Mouse (Mus musculus) forebrain, postnatal 0 days (tissue): ENCODE results near the gene Ppm1a. TPM values are rescaled to one million over a fixed set of nuclear protein-coding genes. Genes with fewer than 3 reads are reported as not detected.

Experiments used
- ATAC-seq: fragments of 200-750 bp; cut with Nextera tagmentation; 2 replicates; pipeline ENCODE4 v1.8.0; 2017; ENCODE audit warnings: mild to moderate bottlenecking, moderate library complexity
- DNase-seq: peaks from one replicate; pipeline ENCODE4 v3.0.0-alpha.2; 2015
- H3K27ac ChIP-seq: fragments of 300-500 bp; sonication (generic); 2 replicates; pipeline ENCODE4 v1.5.1; 2014; ENCODE audit warnings: low read depth, mild to moderate bottlenecking, antibody characterized with exemption, low read length, moderate library complexity, mixed read lengths
- H3K27me3 ChIP-seq: fragments of 300-500 bp; sonication (generic); 2 replicates; pipeline ENCODE4 v1.6.1; 2014; ENCODE audit warnings: mild to moderate bottlenecking, low read length, mixed read lengths; ENCODE audit not compliant: insufficient read depth
- H3K36me3 ChIP-seq: fragments of 300-500 bp; sonication (generic); 2 replicates; pipeline ENCODE4 v1.6.1; 2014; ENCODE audit warnings: mild to moderate bottlenecking, moderate library complexity; ENCODE audit not compliant: insufficient read depth
- H3K4me1 ChIP-seq: fragments of 300-500 bp; sonication (generic); 2 replicates; pipeline ENCODE4 v1.6.1; 2014; ENCODE audit warnings: antibody characterized with exemption; ENCODE audit not compliant: insufficient read depth
- H3K4me2 ChIP-seq: fragments of 300-500 bp; sonication (generic); 2 replicates; pipeline ENCODE4 v1.6.1; 2014; ENCODE audit warnings: low read depth, mild to moderate bottlenecking, moderate library complexity
- H3K4me3 ChIP-seq: fragments of 300-500 bp; sonication (generic); 2 replicates; pipeline ENCODE4 v1.5.1; 2014; ENCODE audit warnings: low read depth, low read length, mixed read lengths
- H3K9ac ChIP-seq: fragments of 300-500 bp; sonication (generic); 2 replicates; pipeline ENCODE4 v1.6.1; 2014; ENCODE audit warnings: mild to moderate bottlenecking
- H3K9me3 ChIP-seq: fragments of 300-500 bp; sonication (generic); 2 replicates; pipeline ENCODE4 v1.6.1; 2016; ENCODE audit warnings: low read length
- CTCF ChIP-seq: sonication (generic); IDR thresholded peaks from 2 replicates; pipeline ENCODE4 v1.5.1; 2016; ENCODE audit warnings: antibody characterized with exemption, control low read depth, low read depth
- WGBS: fragments of 180-500 bp; shearing (Covaris S2); extraction: QIAGEN DNeasy Blood & Tissue Kit; methylation state at CpG from one replicate; pipeline ENCODE4 v1.1.7; 2014; 5-methylcytosine and 5-hydroxymethylcytosine counted together
- polyA plus RNA-seq: library from polyadenylated mRNA; unstranded; fragments of >200 nt; fragmentation: Nextera tagmentation; extraction: Ambion mirVana; gene quantifications from 2 replicates; pipeline ENCODE4 v1.2.1, GENCODE M21; 2015
- total RNA-seq: library from RNA; depleted of rRNA; stranded (reverse); fragments of >200 nt; gene quantifications from 2 replicates; pipeline ENCODE4 v1.2.3, GENCODE M21; 2014

The Ppm1a gene
- total and polyA plus RNA-seq, 2 experiments from 2014 or later = 69.9 to 194 TPM

- H3K27me3 ChIP-seq = no peaks in the 10 kb centered on the region
- 8% methylated on average over 42 of the region's 42 CpGs for WGBS
- H3K27ac ChIP-seq = peak overlapping the region; percentile 48
- no peak for TF ChIP-seq CTCF
- H3K9me3 ChIP-seq = no peaks in the 10 kb centered on the region
- H3K36me3 ChIP-seq = no peaks in the 10 kb centered on the region
- ATAC-seq = peak; percentile 85
- H3K4me2 ChIP-seq = peak overlapping the region; percentile 71
- H3K9ac ChIP-seq = peak overlapping the region; percentile 60
- peak overlapping the region; percentile 39 for H3K4me3 ChIP-seq
- DNase-seq = peak; percentile 79
- H3K4me1 ChIP-seq = peaks cover 3% of the 10 kb centered on the region; the same call in 1 of the 2 replicates
These were observed 74.6 kb downstream of the Ppm1a start for GRCm38 (mm10) chr12:72831711-72832432.

GRCm38 (mm10) chr12:72834773-72835517, 77.7 kb downstream of the Ppm1a start:
- no peak for ATAC-seq
- no peak for DNase-seq
- Histone ChIP-seq H3K4me1 (peaks cover 3% of the 10 kb centered on the region; the same call in 1 of the 2 replicates), H3K27me3 (no peaks in the 10 kb centered on the region), H3K9me3 (no peaks in the 10 kb centered on the region), H3K4me3 (no peak overlapping the region), H3K4me2 (no peak overlapping the region), H3K9ac (no peak overlapping the region), H3K36me3 (no peaks in the 10 kb centered on the region), H3K27ac (no peak overlapping the region)
- WGBS = 70% methylated on average over 14 of the region's 14 CpGs
- peak; percentile 32 for TF ChIP-seq CTCF

- ATAC-seq (no peak), DNase-seq (no peak)
- H3K36me3 ChIP-seq = no peaks in the 10 kb centered on the region
- 82% methylated on average over 8 of the region's 8 CpGs for WGBS
- no peak overlapping the region for H3K27ac ChIP-seq
- no peak overlapping the region for H3K4me3 ChIP-seq
- H3K4me2 ChIP-seq = no peak overlapping the region
- no peaks in the 10 kb centered on the region for H3K27me3 ChIP-seq
- peaks cover 3% of the 10 kb centered on the region; the same call in 1 of the 2 replicates for H3K4me1 ChIP-seq
- H3K9ac ChIP-seq = no peak overlapping the region
- no peaks in the 10 kb centered on the region for H3K9me3 ChIP-seq
- TF ChIP-seq CTCF = peak; percentile 20; the same call in 1 of the 2 replicates
These were observed 78.3 kb downstream of the Ppm1a start for GRCm38 (mm10) chr12:72835518-72836015.

- no peak overlapping the region for H3K9ac ChIP-seq
- no peaks in the 10 kb centered on the region for H3K27me3 ChIP-seq
- no peak overlapping the region for H3K27ac ChIP-seq
- ATAC-seq = no peak
- no peak for TF ChIP-seq CTCF
- WGBS = 86% methylated on average over 4 of the region's 4 CpGs
- H3K36me3 ChIP-seq = no peaks in the 10 kb centered on the region
- H3K9me3 ChIP-seq = no peaks in the 10 kb centered on the region
- H3K4me3 ChIP-seq = no peak overlapping the region
- H3K4me2 ChIP-seq = no peak overlapping the region
- DNase-seq = no peak
- H3K4me1 ChIP-seq = no peaks in the 10 kb centered on the region
These were observed 80.0 kb downstream of the Ppm1a start for GRCm38 (mm10) chr12:72837302-72837701.

- TF ChIP-seq CTCF = no peak
- Histone ChIP-seq H3K27me3 (peaks cover 18% of the 10 kb centered on the region), H3K27ac (no peak overlapping the region), H3K4me2 (no peak overlapping the region), H3K4me3 (no peak overlapping the region), H3K36me3 (no peaks in the 10 kb centered on the region), H3K4me1 (no peaks in the 10 kb centered on the region), H3K9me3 (no peaks in the 10 kb centered on the region), H3K9ac (no peak overlapping the region)
- no peak for DNase-seq
- ATAC-seq = no peak
- 96% methylated on average over 1 of the region's 1 CpGs for WGBS
These were observed 84.2 kb downstream of the Ppm1a start for GRCm38 (mm10) chr12:72841500-72841899.

- H3K4me2 ChIP-seq = no peak overlapping the region
- no peaks in the 10 kb centered on the region for H3K36me3 ChIP-seq
- WGBS = 93% methylated on average over 4 of the region's 4 CpGs
- H3K4me1 ChIP-seq = no peaks in the 10 kb centered on the region
- no peaks in the 10 kb centered on the region for H3K9me3 ChIP-seq
- ATAC-seq = no peak
- H3K27ac ChIP-seq = no peak overlapping the region
- DNase-seq = no peak
- H3K27me3 ChIP-seq = peaks cover 31% of the 10 kb centered on the region
- H3K4me3 ChIP-seq = no peak overlapping the region
- H3K9ac ChIP-seq = no peak overlapping the region
- no peak for TF ChIP-seq CTCF
These were observed 85.9 kb downstream of the Ppm1a start for GRCm38 (mm10) chr12:72843135-72843534.

- Histone ChIP-seq H3K4me2 (no peak overlapping the region), H3K4me3 (no peak overlapping the region)
These were observed 86.3 kb downstream of the Ppm1a start for GRCm38 (mm10) chr12:72843555-72843954.

More at GRCm38 (mm10) chr12:72843555-72843954, 86.3 kb downstream of the Ppm1a start:
- peaks cover 36% of the 10 kb centered on the region for H3K27me3 ChIP-seq
- no peak overlapping the region for H3K27ac ChIP-seq
- no peaks in the 10 kb centered on the region for H3K9me3 ChIP-seq
- ATAC-seq = no peak
- DNase-seq = no peak
- TF ChIP-seq CTCF = no peak
- H3K4me1 ChIP-seq = no peaks in the 10 kb centered on the region
- no peaks in the 10 kb centered on the region for H3K36me3 ChIP-seq
- H3K9ac ChIP-seq = no peak overlapping the region
- WGBS = 81% methylated on average over 4 of the region's 4 CpGs
